ENCODE assay signal across 8 mouse cellular contexts in genomic region chr2:21141189-21141519, GRCm38 (mm10).
A peak's percentile ranks its signal among the peaks of the same experiment; 100 is the strongest.
DNase-seq lines count a peak whose midpoint lies in the region; ATAC-seq and TF ChIP-seq lines count a peak whose summit lies in the region.

No protein-coding gene starts in this region.

- H3K36me3 ChIP-seq in lung, embryonic 16.5 days (ENCODE audit: control insufficient read depth, insufficient read depth, low read length): 0 out of 2 replicates have a peak, but pooled peaks cover 2% of the 10 kb centered on the region
- no peaks in the 10 kb centered on the region for H3K36me3 ChIP-seq in limb, embryonic 13.5 days
- H3K36me3 ChIP-seq in small intestine, adult 2 months (ENCODE audit: control insufficient read depth, insufficient read depth, low read length): no peaks in the 10 kb centered on the region

- TF ChIP-seq POLR2A in small intestine, adult 2 months (IDR thresholded peaks at IDR 0.05; ENCODE audit: low read depth, low read length): no peak

- peaks cover 8% of the 10 kb centered on the region for H3K4me1 ChIP-seq in lung, embryonic 16.5 days (replicated peaks; ENCODE audit: control insufficient read depth, insufficient read depth, low read length)
- H3K4me1 ChIP-seq in limb, embryonic 13.5 days: 0 out of 2 replicates have a peak, but pooled peaks cover 5% of the 10 kb centered on the region
- H3K4me1 ChIP-seq in small intestine, adult 2 months (ENCODE audit: control insufficient read depth, insufficient read depth, insufficient read length, low read length): peaks cover 5% of the 10 kb centered on the region; the same call in 1 of the 2 replicates

- no peaks in the 10 kb centered on the region for H3K27me3 ChIP-seq in lung, embryonic 16.5 days (ENCODE audit: control insufficient read depth, insufficient read depth, low read depth, low read length)
- H3K27me3 ChIP-seq in limb, embryonic 13.5 days: peaks cover 13% of the 10 kb centered on the region
- H3K27me3 ChIP-seq in small intestine, adult 2 months (ENCODE audit: control insufficient read depth, insufficient read depth, low read length): no peaks in the 10 kb centered on the region

- DNase-seq in adrenal gland, postnatal 25 days: peak; percentile 5
- DNase-seq in adrenal gland, adult 8-10 months: no peak
- DNase-seq in lung, adult 18-20 months: no peak
- no peak for DNase-seq in layer of hippocampus, adult 9-10 months (ENCODE audit: low spot score)
- no peak for DNase-seq in spleen, postnatal 4 days (ENCODE audit: low spot score in 2 of 2)

- TF ChIP-seq CTCF in small intestine, adult 2 months (IDR thresholded peaks at IDR 0.05; ENCODE audit: extremely low read depth, insufficient read length, insufficient replicate concordance, low read depth, low read length): no peak

- WGBS in lung, embryonic 16.5 days: 22% methylated on average over 7 of the region's 7 CpGs
- WGBS in limb, embryonic 13.5 days: 17% methylated on average over 7 of the region's 7 CpGs
- WGBS in small intestine, adult 2 months: 23% methylated on average over 7 of the region's 7 CpGs

- ATAC-seq in lung, embryonic 16.5 days (ENCODE audit: low read depth): peak; percentile 16; the same call in 1 of the 2 replicates
- ATAC-seq in limb, embryonic 13.5 days (ENCODE audit: low FRiP score, low read depth): peak; percentile 16; the same call in 1 of the 2 replicates

- peak overlapping the region; percentile 100 for H3K4me2 ChIP-seq in lung, embryonic 16.5 days (ENCODE audit: low read depth, low read length)
- peak overlapping the region; percentile 91 for H3K4me2 ChIP-seq in limb, embryonic 13.5 days (replicated peaks)

- peaks cover 9% of the 10 kb centered on the region; the same call in 1 of the 2 replicates for H3K9me3 ChIP-seq in lung, embryonic 16.5 days (ENCODE audit: control insufficient read depth, low read length)
- peaks cover 5% of the 10 kb centered on the region; the same call in 1 of the 2 replicates for H3K9me3 ChIP-seq in limb, embryonic 13.5 days

- peak overlapping the region; percentile 65 for H3K9ac ChIP-seq in lung, embryonic 16.5 days (ENCODE audit: low read length)
- peak overlapping the region; percentile 68 for H3K9ac ChIP-seq in limb, embryonic 13.5 days

- H3K4me3 ChIP-seq in lung, embryonic 16.5 days (ENCODE audit: low read length): peak overlapping the region; percentile 65
- peak overlapping the region; percentile 52 for H3K4me3 ChIP-seq in limb, embryonic 13.5 days
- H3K4me3 ChIP-seq in small intestine, adult 2 months (ENCODE audit: low read depth, low read length): peak overlapping the region; percentile 59

- peak overlapping the region; percentile 55 for H3K27ac ChIP-seq in lung, embryonic 16.5 days (ENCODE audit: low read length)
- peak overlapping the region; percentile 61; the same call in 1 of the 2 replicates for H3K27ac ChIP-seq in limb, embryonic 13.5 days
- no peak overlapping the region for H3K27ac ChIP-seq in small intestine, adult 2 months (ENCODE audit: insufficient read depth, low read depth, low read length)
